Comparison of ENCODE assay signal across 8 mouse cellular contexts in genomic region chr17:26068831-26069739, GRCm38 (mm10). TPM values are rescaled to one million over a fixed set of nuclear protein-coding genes. Genes with fewer than 3 reads are reported as not detected.
DNase-seq lines count a peak whose midpoint lies in the region; ATAC-seq and TF ChIP-seq lines count a peak whose summit lies in the region.

Gene Rab11fip3 (minus strand): TSS chr17:26069555.

- H3K27me3 ChIP-seq in ES-Bruce4 (ENCODE audit: control insufficient read depth, insufficient read depth, low read length, poor library complexity, severe bottlenecking): no peaks in the 10 kb centered on the region
- H3K27me3 ChIP-seq in forebrain, embryonic 11.5 days (ENCODE audit: control insufficient read depth, insufficient read depth, low read length): no peaks in the 10 kb centered on the region; the same call in 1 of the 2 replicates
- H3K27me3 ChIP-seq in heart, embryonic 15.5 days: peaks cover 8% of the 10 kb centered on the region; the same call in 1 of the 2 replicates
- peaks cover 76% of the 10 kb centered on the region for H3K27me3 ChIP-seq in liver, embryonic 13.5 days
- no peaks in the 10 kb centered on the region for H3K27me3 ChIP-seq in stomach, embryonic 15.5 days (replicated peaks)

- TF ChIP-seq POLR2A in ES-Bruce4 (IDR thresholded peaks at IDR 0.05; ENCODE audit: insufficient read depth, low read length): peak; percentile 97

- peak within 1 kb of the TSS; percentile 73 for H3K4me3 ChIP-seq in ES-Bruce4 (ENCODE audit: low read depth, low read length)
- H3K4me3 ChIP-seq in forebrain, embryonic 11.5 days (ENCODE audit: low read depth, low read length): peak within 1 kb of the TSS; percentile 72
- peak within 1 kb of the TSS; percentile 77 for H3K4me3 ChIP-seq in heart, embryonic 15.5 days
- H3K4me3 ChIP-seq in liver, embryonic 13.5 days (replicated peaks): peak within 1 kb of the TSS; percentile 76
- peak within 1 kb of the TSS; percentile 94 for H3K4me3 ChIP-seq in stomach, embryonic 15.5 days (replicated peaks)

- WGBS in forebrain, embryonic 11.5 days: under 1% methylated on average over 94 of the region's 94 CpGs
- WGBS in heart, embryonic 15.5 days: under 1% methylated on average over 86 of the region's 94 CpGs
- under 1% methylated on average over 84 of the region's 94 CpGs for WGBS in liver, embryonic 13.5 days (ENCODE audit: insufficient replicate concordance)
- under 1% methylated on average over 93 of the region's 94 CpGs for WGBS in stomach, embryonic 15.5 days

- DNase-seq in c-Kit-positive CD71-positive TER-119-negative erythroid progenitor cells, embryonic 14.5 days (ENCODE audit: low read depth): peak; percentile 72
- peak; percentile 94 for DNase-seq in forebrain, embryonic 11.5 days (ENCODE audit: low spot score)
- DNase-seq in kidney, postnatal 14 days: peak; percentile 92
- DNase-seq in liver, embryonic 13.5 days: peak; percentile 52
- DNase-seq in neural tube, embryonic 10.5 days (ENCODE audit: extremely low spot score, low spot score): peak; percentile 95

- ATAC-seq in forebrain, embryonic 11.5 days (replicated peaks; ENCODE audit: low FRiP score): peak; percentile 94
- ATAC-seq in heart, embryonic 15.5 days (replicated peaks; ENCODE audit: insufficient number of reproducible peaks, insufficient read depth, low FRiP score, low read depth): peak; percentile 90
- ATAC-seq in liver, embryonic 13.5 days (ENCODE audit: low read depth): peak; percentile 88
- ATAC-seq in stomach, embryonic 15.5 days (ENCODE audit: insufficient read depth, low FRiP score, low read depth): peak; percentile 89

- H3K9ac ChIP-seq in ES-Bruce4 (ENCODE audit: low read depth, poor library complexity, severe bottlenecking): peak within 1 kb of the TSS; percentile 65
- peak within 1 kb of the TSS; percentile 83 for H3K9ac ChIP-seq in forebrain, embryonic 11.5 days (ENCODE audit: low read length)
- peak within 1 kb of the TSS; percentile 75 for H3K9ac ChIP-seq in heart, embryonic 15.5 days
- H3K9ac ChIP-seq in liver, embryonic 13.5 days: peak within 1 kb of the TSS; percentile 71
- peak within 1 kb of the TSS; percentile 73 for H3K9ac ChIP-seq in stomach, embryonic 15.5 days

- H3K9me3 ChIP-seq in ES-Bruce4 (replicated peaks; ENCODE audit: control insufficient read depth, insufficient read depth, low read length, poor library complexity, severe bottlenecking): no peaks in the 10 kb centered on the region
- no peaks in the 10 kb centered on the region for H3K9me3 ChIP-seq in forebrain, embryonic 11.5 days (ENCODE audit: control insufficient read depth, low read length)
- H3K9me3 ChIP-seq in heart, embryonic 15.5 days (replicated peaks): no peaks in the 10 kb centered on the region
- 0 out of 2 replicates have a peak, but pooled peaks cover 3% of the 10 kb centered on the region for H3K9me3 ChIP-seq in liver, embryonic 13.5 days (replicated peaks)
- no peaks in the 10 kb centered on the region for H3K9me3 ChIP-seq in stomach, embryonic 15.5 days

- no peak for TF ChIP-seq CTCF in ES-Bruce4 (IDR thresholded peaks at IDR 0.05; ENCODE audit: low read depth, low read length)

- no peak for TF ChIP-seq EP300 in ES-Bruce4 (IDR thresholded peaks at IDR 0.05; ENCODE audit: insufficient read depth, low read depth, low read length)

- peaks cover 4% of the 10 kb centered on the region; the same call in 1 of the 2 replicates for H3K36me3 ChIP-seq in ES-Bruce4 (ENCODE audit: control insufficient read depth, insufficient read depth, low read length, poor library complexity, severe bottlenecking)
- H3K36me3 ChIP-seq in forebrain, embryonic 11.5 days (ENCODE audit: control insufficient read depth, insufficient read depth, low read length): 0 out of 2 replicates have a peak, but pooled peaks cover 3% of the 10 kb centered on the region
- H3K36me3 ChIP-seq in heart, embryonic 15.5 days: no peaks in the 10 kb centered on the region
- H3K36me3 ChIP-seq in liver, embryonic 13.5 days: no peaks in the 10 kb centered on the region
- no peaks in the 10 kb centered on the region for H3K36me3 ChIP-seq in stomach, embryonic 15.5 days

- H3K4me2 ChIP-seq in forebrain, embryonic 11.5 days (ENCODE audit: low read depth, low read length, severe bottlenecking): peak within 1 kb of the TSS; percentile 98
- H3K4me2 ChIP-seq in heart, embryonic 15.5 days: peak within 1 kb of the TSS; percentile 96
- H3K4me2 ChIP-seq in liver, embryonic 13.5 days: peak within 1 kb of the TSS; percentile 96
- peak within 1 kb of the TSS; percentile 87 for H3K4me2 ChIP-seq in stomach, embryonic 15.5 days

- no peaks in the 10 kb centered on the region for H3K4me1 ChIP-seq in ES-Bruce4 (ENCODE audit: control insufficient read depth, insufficient read depth, low read length)
- peaks cover 13% of the 10 kb centered on the region for H3K4me1 ChIP-seq in forebrain, embryonic 11.5 days (replicated peaks; ENCODE audit: control insufficient read depth, insufficient read depth, low read length)
- H3K4me1 ChIP-seq in heart, embryonic 15.5 days (replicated peaks): peaks cover 47% of the 10 kb centered on the region
- H3K4me1 ChIP-seq in liver, embryonic 13.5 days (replicated peaks): peaks cover 44% of the 10 kb centered on the region
- H3K4me1 ChIP-seq in stomach, embryonic 15.5 days: peaks cover 34% of the 10 kb centered on the region

- H3K27ac ChIP-seq in ES-Bruce4 (ENCODE audit: insufficient read depth, low read length): no peak within 1 kb of the TSS
- peak within 1 kb of the TSS; percentile 48; the same call in 1 of the 2 replicates for H3K27ac ChIP-seq in forebrain, embryonic 11.5 days (ENCODE audit: low read depth, low read length)
- H3K27ac ChIP-seq in heart, embryonic 15.5 days: peak within 1 kb of the TSS; percentile 76
- no peak within 1 kb of the TSS for H3K27ac ChIP-seq in liver, embryonic 13.5 days
- peak within 1 kb of the TSS; percentile 53; the same call in 1 of the 2 replicates for H3K27ac ChIP-seq in stomach, embryonic 15.5 days

RNA-seq across cellular contexts. Expression of gene Rab11fip3, which starts in this region (rescaled TPM):
- 27.5 and 27.6 TPM in 2 replicates for polyA plus RNA-seq in ES-Bruce4 (2011; ENCODE audit: insufficient read depth, insufficient read length, low read depth, missing spikeins)
- 31.3 and 35.1 TPM in 2 replicates for polyA plus RNA-seq in forebrain, embryonic 11.5 days (2014; fragmentation: Nextera tagmentation; extraction: Ambion mirVana)
- 10.2 and 12.8 TPM in 2 replicates for polyA plus RNA-seq in heart, embryonic 15.5 days (2015; fragmentation: Nextera tagmentation; extraction: Ambion mirVana)
- 1.8 and 1.9 TPM in 2 replicates for polyA plus RNA-seq in liver, embryonic 13.5 days (2015; fragmentation: Nextera tagmentation; extraction: Ambion mirVana)
- 11.9 and 13.3 TPM in 2 replicates for polyA plus RNA-seq in stomach, embryonic 15.5 days (2015; fragmentation: Nextera tagmentation; extraction: Ambion mirVana)

Comparison
In these comparisons a context has a peak if more than half of its experiments do, and no peak if none do; other contexts are left out.
1. H3K27ac ChIP-seq: peak in forebrain, embryonic 11.5 days (single experiment), heart, embryonic 15.5 days (single experiment) and stomach, embryonic 15.5 days (single experiment); none in ES-Bruce4 (single experiment) and liver, embryonic 13.5 days (single experiment).
2. Peak in every context shown above with its lines, with median percentiles within 50 percentile points of each other: H3K4me3 ChIP-seq, H3K9ac ChIP-seq, DNase-seq, ATAC-seq and H3K4me2 ChIP-seq.